Mouse (Mus musculus) layer of hippocampus, postnatal 25 days (tissue): Measurements from ENCODE around the gene Lgals12. TPM values are rescaled to one million over a fixed set of nuclear protein-coding genes. Genes with fewer than 3 reads are reported as not detected.

ENCODE experiments used
- DNase-seq, 2 experiments: peaks; one replicate each; pipeline ENCODE4 v3.0.0; 2022; ENCODE audit warnings: mixed read lengths in 2 of 2, low spot score in 1 of 2; ENCODE audit errors: extremely low spot score in 1 of 2
- total RNA-seq, 2 experiments: library from RNA; stranded (reverse); gene quantifications; 2 replicates each; pipeline ENCODE4 v1.2.3; 2021

The Lgals12 gene
- total RNA-seq, 2 experiments from 2014 or later, result 0.28 to 0.32 TPM

DNA sequence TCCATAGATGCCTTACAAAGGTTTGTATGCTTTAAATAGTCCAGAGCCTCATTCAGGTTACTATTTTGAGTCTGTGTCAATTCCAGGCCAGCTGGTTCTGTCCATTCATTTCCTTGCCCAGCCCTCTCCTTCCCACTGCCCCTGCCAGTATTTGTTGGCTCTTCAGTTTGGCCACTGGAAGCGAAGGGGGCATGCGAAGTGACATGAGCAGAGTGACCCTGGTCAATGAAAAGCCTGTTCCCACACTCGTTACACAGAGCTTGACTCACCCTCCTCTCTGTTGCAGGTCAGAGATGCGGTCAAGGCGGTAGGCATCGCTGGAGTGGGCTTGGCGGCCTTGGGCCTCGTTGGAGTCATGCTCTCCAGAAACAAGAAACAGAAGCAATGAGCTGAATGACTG is 21.7 kb downstream of the Lgals12 start:
- no peak for DNase-seq

DNA sequence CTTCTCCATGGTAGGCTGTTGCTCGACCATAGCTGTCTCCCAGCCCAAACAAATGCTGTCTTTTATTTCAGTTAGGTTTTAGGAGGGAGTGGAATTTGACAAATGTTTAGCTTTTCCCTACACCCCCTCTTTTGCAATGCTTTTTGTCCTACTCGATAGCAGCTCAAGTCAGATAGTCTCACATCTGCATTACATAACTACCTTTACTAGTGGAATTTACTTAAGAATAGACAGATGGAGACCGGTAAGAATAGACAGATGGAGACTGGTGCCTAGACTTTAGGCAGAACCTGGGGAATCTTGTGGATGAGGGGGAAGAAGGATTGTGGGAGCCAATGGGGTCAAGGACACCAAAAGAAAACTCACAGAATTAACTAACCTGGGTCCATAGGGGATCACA is 23.4 kb downstream of the Lgals12 start:
- DNase-seq, result no peak

DNA sequence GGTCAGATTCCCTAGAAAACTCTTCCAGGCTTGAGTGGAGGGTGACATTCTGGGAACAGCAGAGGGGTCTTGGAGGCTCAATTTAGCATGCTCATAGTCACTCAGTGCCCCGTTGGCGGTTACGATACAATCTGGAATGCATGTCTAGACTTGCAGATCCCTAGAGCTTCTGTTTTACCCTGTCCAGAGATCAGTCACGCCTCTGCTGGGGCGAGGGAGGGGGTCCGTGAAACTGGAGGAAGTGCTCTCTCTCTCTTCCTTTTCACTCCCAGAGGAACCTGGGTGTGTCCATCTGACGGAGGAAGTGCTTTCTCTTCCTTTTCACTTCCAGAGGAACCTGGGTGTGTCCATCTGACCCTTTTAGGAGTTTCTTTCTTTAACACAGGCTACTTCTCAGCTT is 23.9 kb downstream of the Lgals12 start:
- no peak for DNase-seq

DNA sequence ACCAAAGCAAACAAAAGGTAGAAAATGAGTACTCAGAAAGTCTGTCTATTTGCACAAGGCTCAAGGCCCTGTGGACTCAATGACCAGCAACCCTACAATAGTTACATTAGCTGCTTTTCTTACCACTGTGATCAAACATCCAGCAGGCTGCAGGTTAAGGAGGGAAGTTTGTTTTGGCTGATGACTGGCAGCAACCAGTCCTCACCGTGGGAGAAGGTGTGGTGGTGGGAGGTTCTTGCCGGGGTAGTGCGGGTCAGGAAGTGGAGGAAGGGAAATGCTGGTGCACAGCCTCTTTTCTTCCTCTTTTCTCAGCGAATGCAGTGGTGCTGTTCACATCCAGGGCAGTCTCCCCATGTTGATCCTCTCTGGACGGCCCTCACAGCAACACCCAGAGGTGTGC is 26.0 kb downstream of the Lgals12 start:
- no peak for DNase-seq

DNA sequence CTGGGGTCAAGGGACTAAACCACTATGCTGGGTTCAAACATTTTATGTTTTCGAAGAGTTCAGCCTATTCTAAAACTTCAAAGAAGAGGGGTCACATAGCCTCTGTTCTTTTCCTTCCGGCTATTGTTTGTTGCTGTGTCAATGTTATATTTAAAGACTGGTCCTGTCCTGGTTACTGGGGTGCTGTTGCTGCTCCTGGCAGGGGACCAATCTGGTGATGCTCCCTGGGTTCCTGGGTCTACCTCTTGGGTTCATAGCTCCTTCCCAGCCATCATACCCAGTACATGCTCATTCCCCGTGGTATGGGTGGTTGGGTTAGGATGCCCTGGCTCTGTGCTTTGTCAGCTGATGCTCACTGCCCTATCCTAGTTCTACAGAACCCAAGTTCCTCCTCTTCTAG is 29.3 kb downstream of the Lgals12 start:
- DNase-seq, result no peak

DNA sequence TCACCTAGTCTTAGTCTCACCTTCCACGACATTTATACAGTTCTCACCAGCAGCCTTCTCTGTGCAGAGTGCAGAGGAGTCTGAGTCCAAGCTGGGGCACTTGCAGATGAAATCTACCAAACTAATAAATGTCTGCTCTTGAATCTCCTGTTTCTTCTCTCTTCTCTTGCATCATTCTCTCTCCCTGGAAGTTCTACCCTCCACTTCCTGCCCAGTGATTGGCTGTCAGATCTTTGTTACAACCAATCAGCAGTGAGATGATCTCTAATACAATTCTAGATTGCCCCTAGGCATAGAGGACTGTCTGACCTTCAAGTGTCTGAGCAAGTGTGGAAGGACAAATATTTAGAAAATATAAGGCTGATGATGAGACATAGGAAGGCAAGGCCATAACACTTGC is 30.8 kb downstream of the Lgals12 start:
- DNase-seq, result no peak

DNA sequence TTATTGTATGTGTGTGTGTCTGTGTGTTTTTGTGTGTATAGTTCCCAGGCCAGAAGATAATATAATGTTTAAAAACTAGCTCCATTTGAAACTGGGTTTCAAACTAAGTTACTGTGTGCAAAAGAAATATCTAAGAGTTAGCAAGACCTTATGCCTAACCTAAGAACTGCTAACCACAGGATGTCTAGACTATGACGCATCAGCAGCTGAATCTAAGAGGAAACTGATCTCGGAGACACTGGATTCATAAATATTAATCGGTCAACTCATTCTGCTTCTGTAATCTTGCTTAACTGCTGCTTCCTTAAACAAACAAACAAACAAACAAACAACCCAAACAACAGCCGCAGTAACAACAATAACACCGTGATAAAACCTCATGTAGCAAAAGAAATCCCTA is 37.3 kb downstream of the Lgals12 start:
- DNase-seq, result no peak

DNA sequence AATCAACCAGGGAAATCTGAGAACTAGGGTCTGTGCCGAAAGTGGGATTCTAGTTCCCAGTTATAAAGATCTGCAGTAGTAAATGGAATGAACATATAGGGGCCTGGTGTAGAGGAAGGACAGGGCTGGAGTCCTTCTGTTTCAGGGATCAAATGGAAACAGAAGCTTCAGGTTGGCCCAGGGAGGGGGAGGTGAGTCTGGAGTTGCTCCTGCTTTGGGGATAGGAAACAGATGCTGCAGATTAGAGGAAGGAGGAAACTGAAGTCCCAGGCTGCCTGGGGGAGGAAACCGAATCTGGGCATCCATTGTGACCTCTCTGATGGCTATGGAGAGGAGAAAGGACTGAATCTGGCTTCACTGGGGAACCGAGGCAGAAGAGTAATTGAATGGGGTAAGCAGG is 38.6 kb downstream of the Lgals12 start:
- no peak for DNase-seq

DNA sequence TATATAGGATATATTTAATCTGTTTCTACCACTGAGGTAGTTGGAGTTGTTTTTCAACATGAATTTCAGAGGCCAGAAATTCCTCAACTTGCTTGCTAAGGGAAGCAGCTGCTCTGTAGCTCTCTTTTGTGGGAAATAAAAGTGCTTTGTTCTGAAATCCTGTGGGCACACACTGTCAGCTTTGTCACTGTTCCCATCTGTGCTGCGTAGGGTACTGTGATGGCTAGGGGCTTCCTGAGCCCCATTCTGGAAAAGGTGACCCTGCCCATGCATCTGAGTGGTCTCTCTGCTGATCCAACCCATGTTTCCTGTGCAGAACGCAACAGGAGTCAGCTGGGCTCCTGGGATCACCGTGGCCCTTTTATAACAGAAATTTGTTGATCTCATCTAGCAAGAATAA is 40.2 kb downstream of the Lgals12 start:
- DNase-seq, result peak in 1 of 2 experiments; percentile 40

DNA sequence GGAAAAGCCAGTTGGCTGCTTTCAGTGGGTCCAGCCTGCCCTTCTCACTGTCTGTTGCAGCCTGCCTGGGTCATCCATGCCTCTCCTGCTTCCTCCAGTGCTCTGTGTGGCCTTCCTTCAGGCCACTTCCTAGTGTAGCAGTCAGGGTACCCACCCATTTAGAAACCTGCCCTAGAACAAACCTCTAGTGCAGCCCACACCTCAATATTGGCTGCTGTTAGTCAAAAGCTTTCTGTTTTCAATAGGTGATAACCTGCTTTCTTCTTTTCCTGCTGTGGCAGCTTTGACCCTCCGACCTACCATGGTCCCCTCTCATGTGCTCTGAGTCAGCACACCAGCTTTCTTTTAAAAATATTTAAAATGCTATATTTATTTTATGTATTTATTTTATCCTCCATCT is 42.5 kb downstream of the Lgals12 start:
- no peak for DNase-seq

DNA sequence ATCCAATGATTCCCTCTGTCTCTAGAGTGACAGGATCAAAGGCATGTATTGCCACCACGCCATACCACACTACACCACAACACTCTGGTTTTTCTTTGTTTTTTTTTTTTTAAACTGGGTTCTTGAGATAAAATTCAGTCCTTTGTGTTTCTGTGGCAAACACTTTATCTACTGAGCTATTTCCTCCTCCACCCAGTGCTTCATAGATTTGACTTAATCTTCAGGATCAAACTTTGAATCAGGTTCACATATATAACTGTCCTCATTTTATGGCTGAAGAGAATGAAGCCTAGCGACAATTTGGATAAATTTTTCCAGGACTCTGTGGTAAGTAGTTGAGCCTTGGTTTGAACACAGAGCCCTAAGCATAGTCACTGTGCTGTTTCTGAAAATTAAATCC is 43.3 kb downstream of the Lgals12 start:
- no peak for DNase-seq

DNA sequence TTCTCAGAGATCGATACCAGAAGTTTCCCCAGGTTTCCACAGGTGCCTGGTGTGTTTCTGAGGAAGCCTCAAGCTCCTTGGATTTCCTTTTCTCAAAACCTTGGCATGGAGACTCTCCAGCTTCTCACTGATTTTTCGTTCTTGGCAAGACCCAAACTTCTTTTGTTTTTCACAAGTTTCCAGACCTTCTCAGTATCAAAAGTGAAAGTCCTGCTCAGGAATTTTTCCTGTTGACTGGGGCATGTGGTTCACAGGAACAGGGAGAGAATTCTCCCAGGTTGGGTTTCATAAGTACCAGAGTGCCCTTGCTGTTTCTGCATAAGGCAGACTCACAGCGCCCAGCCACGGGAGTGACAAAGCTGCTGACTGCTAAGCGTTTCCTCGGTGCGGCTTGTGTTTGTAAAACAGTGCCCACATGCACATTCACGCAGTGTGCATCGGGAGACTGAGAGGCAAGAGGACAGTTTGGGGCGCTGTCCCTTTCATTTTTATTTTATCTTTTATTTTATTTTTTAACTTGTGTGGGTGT is 44.3 kb downstream of the Lgals12 start:
- peak in 1 of 2 experiments; percentile 10 for DNase-seq

DNA sequence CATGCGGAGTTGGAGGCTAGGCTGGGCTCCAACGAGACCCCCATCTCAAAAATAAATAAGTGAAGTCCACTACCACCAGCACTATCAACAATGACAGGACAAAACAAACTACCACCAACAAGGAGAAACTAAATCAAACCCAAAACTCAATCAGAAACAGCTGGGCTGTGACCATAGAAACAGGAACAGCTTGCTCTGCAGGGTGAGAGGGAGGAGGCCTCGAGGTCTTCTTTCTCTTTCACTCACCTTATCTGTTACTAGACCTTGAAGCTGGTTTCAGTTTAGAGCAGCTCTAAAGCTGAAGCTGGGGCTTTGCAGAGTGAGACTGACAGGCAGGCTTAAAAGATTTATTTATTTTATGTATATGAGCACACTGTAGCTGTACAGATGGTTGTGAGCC is 45.5 kb downstream of the Lgals12 start:
- no peak for DNase-seq

DNA sequence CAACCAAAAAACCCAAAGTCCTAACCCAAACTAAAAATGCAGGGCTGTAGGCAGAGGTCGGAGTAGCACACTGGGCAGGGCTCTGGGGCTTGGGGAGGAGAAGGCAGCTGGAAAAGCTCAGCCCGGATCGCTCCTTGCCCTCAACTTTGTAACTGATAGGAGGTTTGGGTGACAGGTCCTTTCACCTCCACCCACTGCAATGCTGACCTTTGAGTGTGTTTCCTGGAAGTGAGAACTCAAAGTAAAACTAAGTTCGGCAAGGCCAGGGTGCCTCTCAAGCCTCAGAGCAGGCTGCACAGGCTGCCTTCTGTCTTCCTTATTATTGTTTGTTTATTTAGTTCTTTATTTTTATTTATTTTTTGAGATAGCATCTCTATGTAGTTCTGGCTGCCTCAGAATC is 47.0 kb downstream of the Lgals12 start:
- DNase-seq, result no peak

DNA sequence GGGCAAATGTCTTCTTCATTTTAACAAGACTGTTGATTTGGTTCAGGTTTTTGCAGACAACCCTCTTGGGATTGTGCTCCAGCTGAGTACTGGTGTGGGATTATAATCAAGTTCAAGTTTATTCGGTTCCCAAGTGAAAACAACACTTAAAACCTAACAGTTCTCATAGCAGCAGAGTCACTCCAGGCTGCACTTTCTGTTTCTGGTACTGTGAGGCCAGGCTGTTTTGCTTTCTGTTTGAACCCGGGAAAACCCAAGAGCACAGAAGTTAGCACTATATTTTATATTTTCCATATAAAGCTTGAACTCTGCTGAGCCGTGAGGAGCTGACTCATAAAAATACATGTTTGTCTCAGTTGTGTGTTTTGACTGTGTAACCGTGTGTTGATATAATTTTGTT is 48.3 kb downstream of the Lgals12 start:
- DNase-seq, result no peak

DNA sequence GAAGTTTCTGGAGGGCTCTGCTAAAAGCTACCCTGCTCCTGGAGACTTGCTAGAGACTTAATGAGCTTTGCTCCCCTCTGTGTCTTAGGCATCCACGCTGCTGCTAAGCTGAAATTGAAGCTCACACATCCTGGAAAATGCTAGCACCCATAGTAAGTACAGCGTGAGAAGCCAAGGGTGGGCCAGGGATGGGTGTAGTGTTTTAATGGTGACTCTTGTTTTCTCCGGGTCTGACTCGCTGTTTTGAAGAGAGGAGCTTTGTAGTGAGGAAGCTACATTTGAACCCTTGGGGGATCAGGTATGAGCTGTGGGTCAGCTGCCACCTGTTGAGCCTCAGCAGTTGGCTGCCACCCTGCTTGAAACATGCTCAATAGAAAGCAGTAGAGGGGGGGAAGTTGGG is 49.1 kb downstream of the Lgals12 start:
- DNase-seq, result no peak

DNA sequence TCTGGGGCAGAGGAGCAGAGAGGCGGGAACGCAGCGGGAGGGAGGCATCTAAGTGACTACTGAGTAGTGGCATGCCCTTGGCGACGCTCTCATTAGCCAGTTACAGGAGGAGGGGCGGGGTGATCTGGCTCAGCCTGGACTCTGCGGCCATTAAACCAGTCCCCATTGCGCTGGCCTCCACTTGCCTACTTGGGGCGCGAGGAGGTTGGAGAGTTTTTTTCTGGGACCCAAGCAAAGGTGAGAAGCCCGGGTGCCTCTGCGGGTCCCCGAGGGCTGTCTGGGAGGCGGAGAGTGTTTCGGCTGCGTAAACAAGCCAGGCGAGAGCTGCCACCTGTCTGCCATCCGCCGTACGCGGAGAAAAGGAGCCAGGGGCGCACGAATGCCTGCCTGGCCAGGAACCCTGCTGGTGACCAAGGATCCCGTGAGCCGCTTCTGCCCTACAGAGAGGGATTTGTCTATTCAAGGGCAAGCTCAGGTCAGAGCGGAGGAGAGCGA is 49.6 kb downstream of the Lgals12 start, which contains the start of gene Pla2g16:
Pla2g16 (plus strand) TSS at position 132 of the 495 bp plus-strand sequence.
- DNase-seq, result peak in 1 of 2 experiments; percentile 29

DNA sequence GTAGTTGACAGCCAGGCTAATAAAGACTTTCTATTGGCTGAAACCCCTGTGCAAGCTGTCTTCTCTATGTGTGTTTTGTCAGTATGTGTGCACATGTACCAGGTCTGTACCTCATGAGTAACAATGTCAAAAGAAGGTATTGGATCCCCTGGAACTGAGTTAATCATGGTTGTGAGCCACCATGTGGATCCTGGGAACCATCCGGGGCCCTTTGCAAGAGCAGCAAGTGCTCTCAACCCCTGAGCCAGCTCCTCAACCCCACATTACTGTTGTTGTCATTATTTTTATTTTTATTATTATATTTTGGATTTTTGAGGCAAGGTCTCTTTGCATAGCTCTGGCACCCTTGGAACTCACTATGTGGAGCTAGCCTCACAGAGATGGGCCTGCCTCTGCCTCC is 50.4 kb downstream of the Lgals12 start:
- DNase-seq, result no peak

DNA sequence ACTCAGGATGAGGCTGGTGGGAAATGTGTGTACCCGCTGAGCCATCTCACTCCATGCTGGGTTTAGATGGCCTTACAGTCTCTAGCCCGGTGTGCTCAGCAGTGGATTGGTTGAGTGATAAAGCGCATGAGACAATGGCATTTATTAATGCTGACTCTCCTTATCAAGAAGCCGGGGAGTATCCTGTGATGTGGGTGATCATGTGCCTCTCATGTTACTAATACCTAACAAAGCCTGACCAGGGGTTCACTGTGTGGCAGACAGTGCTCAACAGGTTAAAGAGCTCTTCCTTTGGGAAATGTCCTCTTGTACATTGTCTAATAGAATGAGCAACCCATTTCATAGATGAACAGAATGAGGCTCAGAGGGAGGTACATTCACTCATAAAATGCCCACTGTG is 52.1 kb downstream of the Lgals12 start:
- no peak for DNase-seq

DNA sequence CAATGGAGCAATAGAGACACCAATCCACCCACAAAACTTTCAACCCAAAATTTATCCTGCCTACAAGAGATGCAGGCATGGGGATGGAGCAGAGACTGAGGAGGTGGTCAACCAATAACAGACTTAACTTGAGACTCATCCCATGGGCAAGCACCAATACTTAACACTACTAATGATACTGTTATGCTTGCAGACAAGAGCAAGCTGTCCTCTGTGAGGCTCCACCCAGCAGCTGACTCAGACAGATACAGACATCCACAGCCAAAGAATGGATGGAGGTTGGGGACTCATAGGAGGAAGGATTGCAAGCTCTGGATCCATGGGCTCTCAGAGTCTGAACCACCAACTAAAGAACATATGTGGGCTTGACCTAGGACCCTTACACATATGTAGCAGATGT is 53.6 kb downstream of the Lgals12 start:
- no peak for DNase-seq

DNA sequence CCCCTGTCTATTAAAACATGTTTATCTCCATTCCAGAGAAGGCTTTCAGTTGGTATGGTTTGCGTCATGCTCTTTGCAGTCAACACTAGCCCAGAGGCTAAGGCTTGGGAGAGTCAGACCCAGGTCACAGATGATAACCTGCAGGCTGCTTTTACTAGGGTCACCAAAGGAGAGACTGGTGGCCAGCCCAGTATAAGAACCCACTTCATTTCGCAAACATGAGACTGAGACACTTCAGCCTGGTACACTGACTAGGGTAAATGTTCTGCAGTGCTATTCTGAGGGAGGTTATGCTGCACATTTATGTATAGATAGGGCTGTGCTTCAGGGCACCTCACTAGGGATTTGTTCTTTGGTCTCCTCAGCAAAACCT is 54.7 kb downstream of the Lgals12 start:
- no peak for DNase-seq

DNA sequence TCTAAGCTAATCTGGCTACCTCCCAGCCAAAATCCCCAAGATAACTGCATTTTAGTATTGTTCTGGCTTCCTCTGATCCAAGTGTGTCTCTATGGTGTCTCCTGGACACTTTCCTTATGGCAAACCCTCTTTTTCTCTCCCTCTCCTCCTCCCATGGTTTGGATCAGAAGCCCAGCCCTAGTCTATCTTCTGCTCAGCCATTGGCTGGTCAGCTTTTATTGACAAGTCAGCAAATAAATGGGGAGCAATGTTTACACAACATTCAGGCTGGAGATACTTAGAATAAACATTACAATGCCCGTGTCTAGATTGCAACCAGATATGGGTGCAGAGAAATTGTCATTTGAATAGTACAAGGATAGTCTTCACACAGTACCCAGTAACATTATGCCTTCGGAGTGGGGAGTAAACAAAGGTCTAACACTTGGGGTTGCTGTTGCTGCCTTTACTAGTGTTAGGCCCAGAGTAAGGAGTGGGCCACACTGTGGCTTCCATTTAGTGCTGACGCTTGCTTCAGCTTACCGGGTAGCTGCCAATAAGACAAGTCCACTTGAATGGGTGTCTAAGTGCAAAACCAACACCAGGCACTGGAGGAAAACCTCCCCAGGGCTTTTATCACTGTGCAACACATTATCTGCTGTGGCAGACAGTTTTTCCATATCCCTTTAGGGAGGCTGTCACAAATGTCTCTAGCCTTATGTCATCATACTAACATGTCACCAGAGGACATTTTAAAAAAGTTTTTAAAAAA is 55.3 kb downstream of the Lgals12 start:
- DNase-seq, result no peak
